ENCODE assay signal across 20 mouse cellular contexts in the genomic region with DNA sequence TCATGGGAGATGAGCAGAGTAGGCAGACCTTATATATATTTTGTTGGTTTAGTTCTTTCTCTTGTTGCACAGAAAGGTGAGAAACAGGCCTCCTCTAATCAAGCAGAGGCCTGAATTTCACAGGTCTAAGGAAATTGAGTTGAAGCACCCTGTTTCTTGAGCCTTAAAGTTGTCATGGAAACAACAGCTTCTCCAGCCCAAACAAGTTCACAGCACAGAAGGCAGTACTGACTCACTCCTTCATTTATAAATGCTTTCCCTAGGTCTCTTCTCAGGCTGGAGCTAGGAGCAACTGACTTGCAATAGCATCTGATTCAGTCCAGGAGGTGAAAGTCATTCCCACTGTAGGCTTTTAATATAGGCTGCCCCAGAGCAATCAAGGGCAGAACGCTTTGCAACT.
DNase-seq lines count a peak whose midpoint lies in the region; ATAC-seq and TF ChIP-seq lines count a peak whose summit lies in the region.
"Had no signal": no experiment of that assay in that cellular context is flagged by ENCODE, and none has a peak within 500 bp of the region (broad histone marks: within the 10 kb centered on the region; RNA-seq: fewer than 3 reads in every experiment).

No protein-coding gene starts in this region.

- H3K9ac ChIP-seq in forebrain, embryonic 15.5 days (replicated peaks) = no peak overlapping the region
- no peak overlapping the region for H3K9ac ChIP-seq in forebrain, embryonic 11.5 days (ENCODE audit: low read length)
- H3K9ac ChIP-seq: liver, embryonic 14.5 days; lung, embryonic 15.5 days had no signal

- H3K4me2 ChIP-seq in forebrain, embryonic 15.5 days (replicated peaks) = no peak overlapping the region
- H3K4me2 ChIP-seq in forebrain, embryonic 11.5 days (ENCODE audit: low read depth, low read length, severe bottlenecking) = no peak overlapping the region
- H3K4me2 ChIP-seq: lung, embryonic 15.5 days had no signal

- no peak overlapping the region for H3K27ac ChIP-seq in forebrain, embryonic 15.5 days (replicated peaks)
- H3K27ac ChIP-seq in forebrain, embryonic 11.5 days (ENCODE audit: low read depth, low read length) = no peak overlapping the region
- peak overlapping the region; percentile 62 for H3K27ac ChIP-seq in layer of hippocampus, adult 2 months
- peak overlapping the region; percentile 60 for H3K27ac ChIP-seq in left cerebral cortex, adult 2 months
- H3K27ac ChIP-seq: liver, embryonic 14.5 days; lung, embryonic 15.5 days; stomach, postnatal 0 days had no signal

- no peak overlapping the region for H3K4me3 ChIP-seq in forebrain, embryonic 15.5 days
- no peak overlapping the region for H3K4me3 ChIP-seq in forebrain, embryonic 11.5 days (ENCODE audit: low read depth, low read length)
- no peak overlapping the region for H3K4me3 ChIP-seq in layer of hippocampus, adult 2 months
- H3K4me3 ChIP-seq in left cerebral cortex, adult 2 months = no peak overlapping the region
- H3K4me3 ChIP-seq: lung, embryonic 15.5 days had no signal

- no peak for TF ChIP-seq CTCF in layer of hippocampus, adult 2 months (conservative IDR thresholded peaks at IDR 0.05)
- TF ChIP-seq CTCF in left cerebral cortex, adult 2 months (IDR thresholded peaks at IDR 0.05) = no peak

- peak; percentile 67; the same call in 1 of the 2 replicates for ATAC-seq in forebrain, embryonic 15.5 days (replicated peaks)
- no peak for ATAC-seq in forebrain, embryonic 11.5 days (replicated peaks; ENCODE audit: low FRiP score)
- ATAC-seq: inflammation-experienced regulatory T-cells, adult 6 months had no signal

- H3K4me1 ChIP-seq in forebrain, embryonic 15.5 days = peaks cover 11% of the 10 kb centered on the region; the same call in 1 of the 2 replicates
- H3K4me1 ChIP-seq in forebrain, embryonic 11.5 days (replicated peaks; ENCODE audit: control insufficient read depth, insufficient read depth, low read length) = no peaks in the 10 kb centered on the region
- H3K4me1 ChIP-seq: lung, embryonic 15.5 days had no signal

- no peak for DNase-seq in forebrain, embryonic 11.5 days (ENCODE audit: low spot score)
- peak in 1 of 2 experiments; percentile 56 for DNase-seq in layer of hippocampus, adult 2 months (ENCODE audit: low spot score in 2 of 2)
- no peak for DNase-seq in layer of hippocampus, adult 9-10 months (ENCODE audit: low spot score)
- DNase-seq in brain, adult 2 months (ENCODE audit: low read depth, low spot score) = peak; percentile 92
- DNase-seq in left cerebral cortex, adult 2 months (ENCODE audit: extremely low spot score in 1 of 2, low spot score in 2 of 2) = peak; percentile 21 to 28
- DNase-seq in retina, embryonic 14.5 days (ENCODE audit: low spot score) = no peak
- no peak for DNase-seq in embryo, embryonic 10.5 days (ENCODE audit: low spot score)
- DNase-seq: adrenal gland, postnatal 25 days; cerebellum, adult 18-20 months; cerebellum, postnatal 25 days; kidney, adult 2 months; kidney, postnatal 10 days; lung, postnatal 4 days; thymus, postnatal 14 days had no signal

- WGBS in forebrain, embryonic 15.5 days = 74% methylated on average over 1 of the region's 1 CpGs
- 83% methylated on average over 1 of the region's 1 CpGs for WGBS in forebrain, embryonic 11.5 days

- intact Hi-C loops in left cerebral cortex, adult 2 months (cut with DNase I) = loop anchor here (5.0 kb wide), 1 partner anchor 250 kb away; no protein-coding TSS in a partner anchor

- H3K9me3 ChIP-seq in forebrain, embryonic 15.5 days = no peaks in the 10 kb centered on the region
- H3K9me3 ChIP-seq in forebrain, embryonic 11.5 days (ENCODE audit: control insufficient read depth, low read length) = no peaks in the 10 kb centered on the region
- H3K9me3 ChIP-seq: lung, embryonic 15.5 days had no signal

- H3K27me3 ChIP-seq in forebrain, embryonic 15.5 days = no peaks in the 10 kb centered on the region
- no peaks in the 10 kb centered on the region for H3K27me3 ChIP-seq in forebrain, embryonic 11.5 days (ENCODE audit: control insufficient read depth, insufficient read depth, low read length)
- H3K27me3 ChIP-seq: CH12.LX; lung, embryonic 15.5 days had no signal

- no peaks in the 10 kb centered on the region for H3K36me3 ChIP-seq in forebrain, embryonic 15.5 days
- no peaks in the 10 kb centered on the region for H3K36me3 ChIP-seq in forebrain, embryonic 11.5 days (ENCODE audit: control insufficient read depth, insufficient read depth, low read length)
- H3K36me3 ChIP-seq: lung, embryonic 15.5 days had no signal

Comparison
In these comparisons a context has a peak if more than half of its experiments do, and no peak if none do; other contexts are left out.
1. H3K27ac ChIP-seq: peak in layer of hippocampus, adult 2 months (single experiment) and left cerebral cortex, adult 2 months (single experiment); none in forebrain, embryonic 15.5 days (single experiment) and forebrain, embryonic 11.5 days (single experiment).
2. DNase-seq: peak in brain, adult 2 months (single experiment) and left cerebral cortex, adult 2 months (2 of 2); none in forebrain, embryonic 11.5 days (single experiment), layer of hippocampus, adult 9-10 months (single experiment), retina, embryonic 14.5 days (single experiment) and embryo, embryonic 10.5 days (single experiment).